Mouse (Mus musculus): ENCODE data around the gene Olfr868. TPM values are rescaled to one million over a fixed set of nuclear protein-coding genes. Genes with fewer than 3 reads are reported as not detected.

Olfr868 gene
- total RNA-seq (2021): not detected
- polyA plus RNA-seq (2012; rRNA removed): not detected in 2 replicates
- long read RNA-seq: 0 reads

DNA sequence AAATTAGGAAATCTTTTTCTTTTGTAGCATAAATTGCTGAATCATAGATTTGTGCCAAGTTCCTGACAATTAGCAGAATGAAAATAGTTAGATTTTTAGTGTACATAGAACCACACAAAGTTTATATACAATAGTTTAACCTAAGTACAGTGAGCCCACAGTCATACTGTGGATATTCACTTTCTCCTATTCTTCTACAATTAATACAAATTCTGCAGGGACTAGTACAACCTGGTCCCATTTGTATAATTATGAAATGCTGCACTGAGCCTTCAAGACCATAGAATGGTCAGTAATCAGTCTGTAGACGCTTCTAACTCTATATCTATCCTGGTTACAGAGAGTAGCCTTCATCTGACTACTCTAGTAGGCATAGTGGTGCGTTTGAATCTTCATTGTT is at the start of gene Olfr868:
TSS of gene Olfr868 (plus strand) at position 301 of the 400 bp plus-strand sequence.
- no peak for DNase-seq
- no peak for TF ChIP-seq POLR2A (IDR thresholded peaks at IDR 0.05; ENCODE audit: insufficient read depth, low read depth, low read length)
- no peak for TF ChIP-seq EP300 (IDR thresholded peaks at IDR 0.05; ENCODE audit: insufficient read depth, low read depth, low read length)
- no peak for TF ChIP-seq CTCF (IDR thresholded peaks at IDR 0.05)
- WGBS: 26% methylated on average over 2 of the region's 2 CpGs
- Histone ChIP-seq H3K27me3 (ENCODE audit: control insufficient read depth, insufficient read depth, low read length) (no peaks in the 10 kb centered on the region), H3K36me3 (ENCODE audit: control insufficient read depth, insufficient read depth, low read length) (no peaks in the 10 kb centered on the region), H3K79me2 (replicated peaks; ENCODE audit: control insufficient read depth, insufficient read depth, low read length) (no peaks in the 10 kb centered on the region), H3K4me3 (no peak within 1 kb of the TSS), H3K27ac (no peak within 1 kb of the TSS), H3K9ac (ENCODE audit: low read depth, low read length) (no peak within 1 kb of the TSS), H3K4me1 (ENCODE audit: control insufficient read depth, insufficient read depth, low read length) (no peaks in the 10 kb centered on the region)
- intact Hi-C loops (cut with DNase I): no loop called here

DNA sequence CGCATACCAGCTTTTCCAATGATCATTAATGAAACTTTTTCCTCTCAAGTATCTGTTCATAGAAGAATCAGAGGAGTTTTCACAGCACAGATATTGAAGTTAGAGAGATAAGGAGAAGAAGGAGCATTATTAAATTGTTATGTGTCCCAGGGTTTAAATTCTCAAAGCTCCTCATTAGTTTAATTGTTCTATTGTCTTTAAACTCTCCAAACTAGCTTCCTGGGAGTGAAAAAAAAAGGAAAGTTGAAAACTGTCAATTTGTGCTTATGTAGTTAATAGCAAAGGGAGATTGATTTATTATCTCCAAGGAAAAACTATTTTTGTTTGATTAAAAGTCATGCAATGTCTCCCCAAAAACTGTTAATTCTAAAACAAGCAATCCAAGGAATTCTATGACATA is 41.0 kb upstream of the Olfr868 start, which contains the start of gene Olfr867:
TSS of gene Olfr867 (minus strand) at position 101 of the 400 bp plus-strand sequence.
- Histone ChIP-seq H3K27me3 (ENCODE audit: control insufficient read depth, insufficient read depth, low read length) (no peaks in the 10 kb centered on the region), H3K9ac (ENCODE audit: low read depth, low read length) (no peak within 1 kb of the TSS), H3K4me3 (no peak within 1 kb of the TSS), H3K4me1 (ENCODE audit: control insufficient read depth, insufficient read depth, low read length) (no peaks in the 10 kb centered on the region), H3K36me3 (ENCODE audit: control insufficient read depth, insufficient read depth, low read length) (no peaks in the 10 kb centered on the region), H3K27ac (no peak within 1 kb of the TSS), H3K79me2 (replicated peaks; ENCODE audit: control insufficient read depth, insufficient read depth, low read length) (no peaks in the 10 kb centered on the region)
- intact Hi-C loops (cut with DNase I): no loop called here
- TF ChIP-seq POLR2A (IDR thresholded peaks at IDR 0.05; ENCODE audit: insufficient read depth, low read depth, low read length): no peak
- TF ChIP-seq EP300 (IDR thresholded peaks at IDR 0.05; ENCODE audit: insufficient read depth, low read depth, low read length): no peak
- no peak for TF ChIP-seq CTCF (IDR thresholded peaks at IDR 0.05)
- no peak for DNase-seq
- WGBS: 62% methylated on average over 1 of the region's 1 CpGs

- Histone ChIP-seq H3K27me3 (ENCODE audit: control insufficient read depth, insufficient read depth, low read length) (no peaks in the 10 kb centered on the region), H3K36me3 (ENCODE audit: control insufficient read depth, insufficient read depth, low read length) (no peaks in the 10 kb centered on the region), H3K9ac (ENCODE audit: low read depth, low read length) (no peak overlapping the region), H3K4me3 (no peak overlapping the region), H3K79me2 (replicated peaks; ENCODE audit: control insufficient read depth, insufficient read depth, low read length) (no peaks in the 10 kb centered on the region), H3K4me1 (ENCODE audit: control insufficient read depth, insufficient read depth, low read length) (no peaks in the 10 kb centered on the region), H3K27ac (no peak overlapping the region)
- no peak for DNase-seq
- 58% methylated on average over 3 of the region's 3 CpGs for WGBS
- intact Hi-C loops (cut with DNase I): no loop called here
- TF ChIP-seq CTCF (IDR thresholded peaks at IDR 0.05) (no peak), EP300 (IDR thresholded peaks at IDR 0.05; ENCODE audit: insufficient read depth, low read depth, low read length) (no peak), POLR2A (IDR thresholded peaks at IDR 0.05; ENCODE audit: insufficient read depth, low read depth, low read length) (no peak)
These were observed 28.2 kb upstream of the Olfr868 start for GRCm38 (mm10) chr9:20070236-20070635.

DNA sequence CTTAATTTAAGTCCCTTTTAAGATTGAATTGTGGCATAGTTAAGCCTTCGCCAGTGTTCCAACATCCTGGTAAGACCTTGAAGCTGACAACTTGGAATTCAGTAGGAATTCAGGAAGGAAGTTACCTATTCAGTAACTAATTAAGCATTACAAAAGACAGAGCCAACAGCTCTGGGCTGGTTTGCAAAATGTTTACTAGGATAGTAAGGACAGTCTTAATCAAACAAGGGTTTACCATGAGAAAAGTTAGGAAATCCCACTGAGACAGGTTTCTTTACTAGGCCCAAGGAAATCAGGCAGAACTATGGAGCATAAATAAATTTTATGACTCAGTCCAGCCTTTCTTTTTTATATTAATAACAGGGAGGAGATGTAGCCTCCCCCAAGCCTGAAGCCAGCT is 27.1 kb upstream of the Olfr868 start:
- H3K79me2 ChIP-seq (replicated peaks; ENCODE audit: control insufficient read depth, insufficient read depth, low read length): no peaks in the 10 kb centered on the region
- H3K9ac ChIP-seq (ENCODE audit: low read depth, low read length): no peak overlapping the region
- WGBS: 69% methylated on average over 1 of the region's 1 CpGs
- H3K4me3 ChIP-seq: no peak overlapping the region
- no peak for DNase-seq
- no peaks in the 10 kb centered on the region for H3K27me3 ChIP-seq (ENCODE audit: control insufficient read depth, insufficient read depth, low read length)
- no peaks in the 10 kb centered on the region for H3K36me3 ChIP-seq (ENCODE audit: control insufficient read depth, insufficient read depth, low read length)
- no peaks in the 10 kb centered on the region for H3K4me1 ChIP-seq (ENCODE audit: control insufficient read depth, insufficient read depth, low read length)
- H3K27ac ChIP-seq: no peak overlapping the region
- TF ChIP-seq EP300 (IDR thresholded peaks at IDR 0.05; ENCODE audit: insufficient read depth, low read depth, low read length) (no peak), POLR2A (IDR thresholded peaks at IDR 0.05; ENCODE audit: insufficient read depth, low read depth, low read length) (no peak), CTCF (IDR thresholded peaks at IDR 0.05) (no peak)
- intact Hi-C loops (cut with DNase I): no loop called here

DNA sequence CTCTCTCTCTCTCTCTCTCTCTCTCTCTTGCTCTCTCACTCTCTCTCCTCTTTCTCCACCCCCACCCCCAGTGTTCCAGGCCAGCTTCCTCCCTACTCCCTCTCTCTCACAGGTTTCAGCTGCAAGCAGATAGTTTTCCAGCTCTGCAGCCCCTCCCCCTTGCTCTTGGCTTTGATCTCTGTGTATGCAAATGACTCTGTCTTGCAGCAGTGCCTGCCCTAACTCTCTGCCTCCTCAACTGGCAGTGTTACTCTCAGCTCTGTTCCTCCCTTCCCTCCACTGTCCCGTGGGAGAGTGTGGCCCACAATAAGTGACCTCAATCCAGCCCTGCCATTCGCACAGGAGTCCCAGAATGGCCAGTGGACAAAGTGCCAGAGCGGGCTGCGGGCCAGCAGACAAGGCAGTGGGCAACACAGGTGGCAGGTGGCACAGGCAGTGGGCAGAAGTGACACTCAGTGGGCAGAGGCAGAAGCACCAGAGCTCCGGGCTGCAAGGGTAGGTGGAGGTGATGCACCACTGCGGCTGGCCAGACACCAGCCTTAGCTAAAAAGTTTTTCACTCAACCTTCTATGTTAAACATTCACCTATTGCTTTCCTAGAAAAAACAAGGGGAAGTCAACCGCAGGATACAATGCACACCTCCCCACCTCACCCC is 24.8 kb upstream of the Olfr868 start:
- Histone ChIP-seq H3K27me3 (ENCODE audit: control insufficient read depth, insufficient read depth, low read length) (no peaks in the 10 kb centered on the region), H3K27ac (no peak overlapping the region), H3K9ac (ENCODE audit: low read depth, low read length) (no peak overlapping the region), H3K4me1 (ENCODE audit: control insufficient read depth, insufficient read depth, low read length) (no peaks in the 10 kb centered on the region), H3K79me2 (replicated peaks; ENCODE audit: control insufficient read depth, insufficient read depth, low read length) (no peaks in the 10 kb centered on the region), H3K4me3 (no peak overlapping the region), H3K36me3 (ENCODE audit: control insufficient read depth, insufficient read depth, low read length) (no peaks in the 10 kb centered on the region)
- intact Hi-C loops (cut with DNase I): no loop called here
- no peak for DNase-seq
- TF ChIP-seq CTCF (IDR thresholded peaks at IDR 0.05) (no peak), EP300 (IDR thresholded peaks at IDR 0.05; ENCODE audit: insufficient read depth, low read depth, low read length) (no peak), POLR2A (IDR thresholded peaks at IDR 0.05; ENCODE audit: insufficient read depth, low read depth, low read length) (no peak)
- WGBS: 49% methylated on average over 7 of the region's 7 CpGs

DNA sequence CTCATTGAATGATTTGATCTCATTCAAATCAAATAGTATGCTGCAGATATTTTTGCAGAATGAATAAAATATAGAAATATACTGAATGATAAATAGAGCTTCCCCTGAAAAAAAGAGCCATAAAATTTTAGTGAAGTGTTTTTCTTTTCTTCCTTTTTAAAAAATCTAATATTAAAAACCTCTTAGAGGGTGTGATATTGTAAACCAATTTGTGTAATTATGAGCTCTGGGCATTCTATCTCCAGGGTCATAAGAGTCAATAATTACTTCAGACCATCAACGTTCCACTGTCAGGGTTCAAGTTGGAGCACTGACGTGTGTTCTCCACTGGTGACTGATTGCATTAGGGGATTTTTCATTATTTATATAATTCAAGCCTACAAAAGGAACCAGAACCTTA is 30.3 kb downstream of the Olfr868 start, which contains the start of gene Olfr869:
TSS of gene Olfr869 (plus strand) at position 301 of the 400 bp plus-strand sequence.
- H3K4me1 ChIP-seq (ENCODE audit: control insufficient read depth, insufficient read depth, low read length): no peaks in the 10 kb centered on the region
- H3K27me3 ChIP-seq (ENCODE audit: control insufficient read depth, insufficient read depth, low read length): no peaks in the 10 kb centered on the region
- no peak within 1 kb of the TSS for H3K4me3 ChIP-seq
- H3K36me3 ChIP-seq (ENCODE audit: control insufficient read depth, insufficient read depth, low read length): no peaks in the 10 kb centered on the region
- no peak within 1 kb of the TSS for H3K27ac ChIP-seq
- no peaks in the 10 kb centered on the region for H3K79me2 ChIP-seq (replicated peaks; ENCODE audit: control insufficient read depth, insufficient read depth, low read length)
- no peak for DNase-seq
- 70% methylated on average over 2 of the region's 2 CpGs for WGBS
- TF ChIP-seq EP300 (IDR thresholded peaks at IDR 0.05; ENCODE audit: insufficient read depth, low read depth, low read length): no peak
- TF ChIP-seq CTCF (IDR thresholded peaks at IDR 0.05): no peak
- no peak for TF ChIP-seq POLR2A (IDR thresholded peaks at IDR 0.05; ENCODE audit: insufficient read depth, low read depth, low read length)
- no peak within 1 kb of the TSS for H3K9ac ChIP-seq (ENCODE audit: low read depth, low read length)
- intact Hi-C loops (cut with DNase I): no loop called here
